Mouse (Mus musculus) lung, adult 18-20 months (tissue): ENCODE measurements around the gene Clk1.
"Not testable (repeated sequence)": the region's sequence is repeated elsewhere in the genome, so short reads cannot be mapped to it uniquely, and the experiment has no call there.

ENCODE experiments used
- DNase-seq, 2 experiments: peaks; one replicate each; pipeline ENCODE4 v3.0.0; 2022; ENCODE audit warnings: mixed read lengths in 2 of 2

Gene Clk1

DNA sequence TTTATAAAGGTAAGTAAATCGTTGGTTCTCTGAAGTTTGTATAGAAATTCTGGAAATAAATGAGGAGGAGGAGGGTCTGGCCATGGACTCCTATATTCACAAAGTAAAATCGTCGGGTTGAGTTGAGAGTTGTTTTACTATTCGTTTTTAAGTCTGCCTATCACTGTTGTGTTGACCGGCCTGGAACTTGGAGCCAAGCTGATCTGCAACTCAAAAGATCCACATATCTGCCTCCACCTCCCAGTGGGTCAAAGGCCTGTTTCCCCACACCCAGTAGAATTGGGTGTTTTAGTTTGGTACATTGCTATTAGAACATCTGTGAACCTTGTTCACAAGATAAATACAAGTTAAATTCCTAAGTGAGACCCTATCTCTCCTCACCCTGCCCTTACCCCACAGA is 20.1 kb downstream of the Clk1 start:
- no peak for DNase-seq

DNA sequence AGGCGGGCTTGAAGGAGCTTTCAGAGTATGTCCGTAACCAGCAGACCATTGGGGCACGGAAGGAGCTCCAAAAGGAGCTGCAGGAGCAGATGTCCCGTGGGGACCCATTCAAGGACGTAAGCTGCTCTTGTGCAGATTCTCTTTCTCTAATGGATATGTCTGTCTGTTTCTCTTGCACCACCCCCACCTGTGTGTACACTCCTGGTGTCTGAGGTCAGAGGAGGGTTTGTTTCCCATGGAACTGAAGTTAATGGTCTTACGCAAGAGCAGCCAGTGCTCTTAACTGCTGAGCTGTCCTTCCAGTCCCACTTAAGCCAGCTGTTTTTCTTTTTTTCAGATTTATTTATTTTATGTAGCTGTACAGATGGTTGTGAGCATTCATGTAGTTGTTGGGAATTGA is 22.5 kb downstream of the Clk1 start:
- peak in 1 of 2 experiments; percentile 45 for DNase-seq

DNA sequence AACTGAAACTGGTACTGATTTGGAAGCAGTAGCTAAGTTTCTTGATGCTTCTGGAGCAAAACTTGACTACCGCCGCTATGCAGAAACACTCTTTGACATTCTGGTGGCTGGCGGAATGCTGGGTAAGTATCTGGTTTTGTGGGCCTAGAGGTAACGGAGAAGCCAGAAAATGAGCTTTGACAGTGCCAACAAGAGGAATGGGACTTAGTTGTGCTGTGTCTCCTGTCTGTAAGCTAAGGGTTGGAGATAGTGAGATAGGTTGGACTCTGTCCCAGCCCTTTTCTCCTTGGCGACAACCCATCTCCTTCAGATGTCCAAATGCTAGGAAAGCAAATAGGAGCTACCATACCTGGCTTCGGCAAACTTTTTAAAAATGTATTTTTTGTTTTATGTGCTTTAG is 26.1 kb downstream of the Clk1 start:
- no peak for DNase-seq

DNA sequence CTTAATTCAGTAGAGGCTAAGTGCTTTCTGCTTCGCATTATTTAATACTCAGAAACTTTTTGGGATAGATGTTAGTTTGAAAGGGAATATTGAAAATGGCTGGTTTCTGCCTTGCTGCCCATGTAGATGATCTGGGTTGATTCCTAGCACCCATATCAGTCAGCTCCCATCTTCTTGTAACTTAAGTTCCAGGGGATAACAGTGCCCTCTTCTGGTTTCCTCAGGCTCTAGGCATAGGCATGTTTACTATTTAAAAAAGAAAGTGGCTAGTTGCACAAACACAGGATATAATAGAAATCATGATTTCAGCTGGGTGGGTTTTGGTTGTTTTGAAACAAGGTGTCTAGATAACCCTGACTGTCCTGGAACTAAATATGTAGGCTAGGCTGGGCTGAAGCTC is 27.7 kb downstream of the Clk1 start:
- DNase-seq, result no peak

DNA sequence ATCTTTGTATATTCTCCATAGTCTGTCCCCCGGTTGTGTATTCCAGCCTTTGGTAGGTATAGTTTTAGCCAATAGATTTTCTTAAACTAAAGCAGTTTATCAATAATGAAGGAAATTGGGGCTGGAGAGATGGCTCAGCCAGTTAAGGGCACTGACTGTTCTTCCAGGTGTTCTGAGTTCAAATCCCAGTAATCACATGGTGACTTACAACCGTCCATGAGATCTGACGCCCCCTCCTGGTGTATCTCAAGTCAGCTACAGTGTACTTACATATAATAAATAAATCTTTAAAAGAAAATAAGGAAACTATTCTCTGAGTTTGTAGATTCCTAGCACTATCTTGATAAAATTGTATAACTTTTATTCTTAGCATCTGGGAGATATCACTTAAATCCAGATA is 28.5 kb downstream of the Clk1 start:
- DNase-seq, result no peak

DNA sequence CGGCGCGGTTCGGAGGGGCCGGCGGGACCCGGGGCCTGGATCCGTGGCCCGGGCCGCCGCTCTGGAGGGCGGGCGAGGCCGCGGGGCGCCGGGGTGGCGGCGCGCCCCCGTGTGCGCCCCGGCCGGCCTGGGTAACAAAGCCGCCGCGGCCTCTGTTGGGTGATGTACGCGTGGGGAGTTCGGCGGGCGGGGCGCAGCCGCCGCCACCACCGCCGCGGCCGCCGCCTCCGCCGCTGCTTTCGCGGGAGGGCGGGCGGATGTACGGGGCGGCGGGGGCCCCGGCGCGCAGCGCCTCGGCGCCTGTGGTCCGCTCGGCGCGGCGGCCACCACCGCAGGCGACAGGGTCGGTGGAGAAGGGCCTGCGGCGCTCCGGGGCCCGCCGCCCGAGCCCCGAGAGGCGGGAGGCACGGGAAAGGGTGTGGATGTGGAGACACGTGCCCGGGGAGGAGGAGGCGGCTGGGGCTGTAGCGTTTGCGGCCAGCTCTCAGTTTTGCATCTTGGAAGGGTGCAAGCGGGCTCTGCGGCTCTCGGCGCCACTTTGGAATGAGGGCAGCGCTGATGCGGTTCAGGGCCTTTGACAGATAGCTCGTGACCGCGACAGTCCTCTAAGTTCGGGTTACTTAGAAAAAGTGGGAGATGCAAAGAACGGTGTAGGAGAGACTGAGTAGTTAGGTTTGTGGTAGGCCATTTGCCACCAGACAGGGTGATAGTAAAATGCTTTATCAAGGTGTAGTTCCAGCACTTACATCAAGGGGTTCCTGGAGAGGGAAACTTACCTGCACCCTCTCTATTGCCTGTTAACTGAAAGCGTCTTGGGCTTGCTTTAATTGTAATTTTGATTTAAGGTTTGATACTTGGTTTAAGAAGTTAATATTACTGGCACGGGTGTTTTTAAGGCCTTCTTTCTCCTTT is 30.3 kb downstream of the Clk1 start:
- peak; percentile 54 to 56 for DNase-seq

DNA sequence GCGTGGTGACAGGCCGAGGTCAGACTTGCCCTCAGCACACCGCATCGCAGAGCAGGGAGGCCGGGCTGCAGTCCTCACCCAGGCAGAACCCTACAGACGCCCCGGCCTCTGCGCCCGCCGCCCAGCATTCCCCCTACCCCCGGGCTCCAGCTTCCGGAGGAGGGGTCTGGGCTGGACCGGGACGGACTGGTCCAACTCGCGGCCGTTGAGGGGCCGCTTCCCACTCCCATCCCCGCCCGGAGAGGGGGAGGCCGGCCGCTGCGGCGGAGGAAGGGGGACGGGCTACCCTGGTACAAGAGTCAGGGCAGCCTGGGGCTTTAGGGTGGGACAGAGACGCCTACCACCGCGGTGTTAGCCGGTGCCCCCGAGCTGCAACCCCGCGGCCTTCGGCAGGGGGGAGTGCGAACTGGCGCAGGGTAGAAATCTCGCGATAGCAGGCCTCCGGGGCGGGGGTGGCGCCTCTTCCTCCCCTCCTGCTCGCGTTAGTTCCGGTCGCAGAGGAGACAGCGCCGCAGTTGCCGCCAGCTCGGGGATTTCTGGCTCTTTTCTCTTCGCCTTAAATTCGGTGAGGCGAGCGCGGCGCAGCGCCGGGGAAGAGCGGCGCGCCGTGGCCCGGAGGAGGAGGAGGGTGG is 31.1 kb downstream of the Clk1 start, which contains the start of gene Bzw1:
Gene Bzw1 (plus strand): TSS at position 247 of the 632 bp plus-strand sequence.
- peak; percentile 93 to 94 for DNase-seq

DNA sequence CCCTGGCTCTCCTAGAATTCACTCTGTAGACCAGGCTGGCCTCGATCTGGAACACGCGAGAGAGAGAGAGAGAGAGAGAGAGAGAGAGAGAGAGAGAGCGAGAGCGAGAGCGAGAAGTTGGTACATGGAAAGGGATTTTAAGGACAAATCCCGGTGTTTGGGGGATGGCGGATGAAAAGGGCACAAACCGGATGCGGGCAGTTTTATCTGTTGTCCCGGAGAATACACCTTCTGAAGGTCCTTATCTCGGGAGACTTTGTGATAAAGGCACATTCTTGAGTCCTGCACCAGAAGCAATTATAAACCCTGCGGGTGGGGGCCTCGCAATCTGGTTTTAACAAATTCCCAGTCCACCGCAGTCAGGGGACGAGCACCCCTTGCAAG is 31.6 kb downstream of the Clk1 start:
- no peak for DNase-seq

DNA sequence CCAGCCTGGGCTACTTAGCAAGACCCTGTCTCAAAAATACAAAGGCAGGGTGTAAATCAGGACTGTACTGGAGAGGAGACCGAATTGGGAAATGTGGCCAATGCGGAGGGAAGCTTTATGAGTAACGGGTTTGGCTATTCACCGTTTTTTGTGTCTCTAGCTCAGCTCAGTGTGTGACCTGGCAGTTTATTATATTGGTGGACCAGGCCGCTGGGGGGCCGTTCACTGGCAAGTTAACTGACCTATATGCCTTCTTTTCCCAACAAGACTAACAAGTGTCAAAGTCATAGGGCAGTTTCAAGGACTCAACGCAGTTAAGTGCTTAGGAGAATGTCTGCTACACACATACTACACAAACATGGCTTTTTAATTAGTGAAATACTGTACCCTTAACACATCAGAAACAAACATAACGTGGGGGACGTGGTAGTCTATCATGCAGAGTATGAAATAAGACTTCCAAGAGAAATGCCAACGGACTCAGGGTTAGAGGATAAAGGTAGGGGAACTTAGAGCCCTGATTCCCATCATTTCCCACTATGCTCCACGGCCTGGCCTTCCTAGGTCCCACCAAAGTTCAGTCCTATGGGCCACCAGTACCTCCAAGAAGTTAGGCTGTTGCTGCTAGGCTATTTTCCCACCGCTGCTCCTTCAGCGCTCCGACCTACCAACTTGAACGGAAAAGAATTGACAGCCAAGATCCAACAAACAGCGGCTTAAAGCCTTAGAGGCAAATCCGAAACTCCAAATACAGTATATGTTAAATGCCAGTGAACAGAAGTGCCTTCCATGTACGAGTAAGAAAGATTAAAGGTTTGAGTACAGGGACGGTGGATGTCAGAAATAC is 32.2 kb downstream of the Clk1 start:
- DNase-seq, result no peak

DNA sequence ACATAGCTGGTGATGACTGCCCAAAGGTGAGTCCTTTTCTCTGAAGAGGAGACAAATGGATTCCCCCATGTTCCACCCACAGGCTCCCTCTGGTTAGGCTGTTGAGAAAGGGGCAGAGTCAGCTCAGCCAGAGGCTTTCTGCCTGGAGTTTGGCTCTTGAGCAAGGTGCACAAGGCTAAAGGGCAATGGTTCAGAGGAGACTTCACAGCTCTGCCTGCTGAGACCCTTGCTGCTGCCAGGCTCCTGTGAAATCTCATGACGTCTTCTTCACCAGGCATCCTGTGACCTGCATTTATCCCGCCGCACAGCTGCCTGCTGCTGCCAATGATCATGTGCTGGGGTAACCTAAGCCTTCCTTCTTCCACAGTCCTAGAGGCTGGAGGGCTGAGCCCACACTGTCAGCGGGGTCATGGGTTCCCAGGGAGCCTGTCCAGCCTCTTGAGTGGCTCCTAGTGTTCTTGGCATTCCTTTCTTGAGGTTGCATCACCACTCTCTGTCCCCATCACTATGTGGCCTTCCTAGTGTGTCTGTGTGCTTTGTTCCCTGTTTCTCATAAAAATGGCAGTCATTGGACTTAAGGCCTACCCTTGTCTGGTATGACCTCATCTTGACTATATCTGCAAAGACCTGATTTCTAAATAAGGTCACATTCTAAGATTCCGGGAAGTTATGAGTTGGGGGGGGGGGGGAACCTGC is 41.1 kb downstream of the Clk1 start:
- peak in 1 of 2 experiments; percentile 7 for DNase-seq

DNA sequence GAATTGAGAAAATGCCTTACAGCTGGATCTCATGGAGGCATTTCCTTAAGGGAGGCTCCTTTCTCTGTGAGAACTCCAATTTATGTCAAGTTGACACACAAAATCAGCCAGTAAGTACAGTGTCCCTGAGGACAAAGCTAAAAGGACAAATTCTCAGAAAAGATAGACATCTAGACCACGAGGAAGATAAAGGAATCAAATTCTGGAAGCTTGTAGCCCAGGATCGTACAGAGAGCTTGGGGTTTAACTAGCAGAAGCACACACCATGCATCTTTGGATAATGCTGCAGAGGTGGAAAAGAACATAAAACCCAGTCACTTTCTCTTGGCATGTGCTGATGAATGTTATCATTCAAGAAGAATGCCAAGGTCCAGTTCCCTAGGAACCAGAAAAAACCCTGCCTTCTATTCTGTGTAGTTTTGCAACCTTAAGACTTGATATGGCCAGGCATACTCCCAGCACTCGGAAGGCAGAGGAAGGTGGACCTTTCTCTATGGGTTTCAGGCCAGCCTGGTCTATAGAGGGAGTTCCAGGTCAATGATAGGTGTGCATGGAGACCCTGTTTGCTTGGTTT is 48.2 kb downstream of the Clk1 start:
- no peak for DNase-seq

DNA sequence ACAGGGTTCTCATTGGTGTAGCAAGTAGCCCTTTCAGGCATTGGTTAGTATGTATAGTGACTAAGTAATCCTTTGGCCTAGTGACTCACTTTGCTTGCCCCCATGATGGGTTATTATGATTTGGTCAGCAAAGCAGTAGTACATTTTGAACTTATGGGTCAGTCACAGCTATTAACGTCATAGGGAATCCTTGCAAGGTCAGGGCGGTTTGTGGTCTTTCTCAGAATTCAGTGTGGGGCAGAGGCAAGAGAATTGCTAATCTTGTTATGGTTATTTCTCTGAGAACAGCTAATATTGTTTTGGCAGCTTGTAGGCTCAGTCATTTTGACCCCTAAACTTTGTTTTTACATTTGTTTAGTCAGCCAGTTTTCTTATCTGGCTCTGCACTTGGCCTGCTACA is 49.6 kb downstream of the Clk1 start:
- DNase-seq, result not testable (repeated sequence)

DNA sequence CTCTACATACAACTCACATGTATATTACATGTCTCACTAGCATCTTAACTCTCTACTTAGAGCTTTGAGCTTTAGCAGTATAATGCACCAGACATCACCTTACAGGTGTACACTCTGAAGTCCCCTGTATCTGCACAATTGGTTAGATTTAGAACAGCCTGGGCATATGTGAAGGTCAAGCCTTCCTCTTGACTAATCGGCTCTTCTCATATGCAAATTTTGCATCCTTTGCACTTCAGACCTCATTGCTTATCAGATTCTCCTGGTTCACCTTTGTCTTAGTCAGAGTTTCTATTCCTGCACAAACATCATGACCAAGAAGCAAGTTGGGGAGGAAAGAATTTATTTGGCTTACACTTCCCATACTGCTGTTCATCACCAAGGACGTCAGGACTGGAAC is 54.1 kb downstream of the Clk1 start:
- no peak for DNase-seq

DNA sequence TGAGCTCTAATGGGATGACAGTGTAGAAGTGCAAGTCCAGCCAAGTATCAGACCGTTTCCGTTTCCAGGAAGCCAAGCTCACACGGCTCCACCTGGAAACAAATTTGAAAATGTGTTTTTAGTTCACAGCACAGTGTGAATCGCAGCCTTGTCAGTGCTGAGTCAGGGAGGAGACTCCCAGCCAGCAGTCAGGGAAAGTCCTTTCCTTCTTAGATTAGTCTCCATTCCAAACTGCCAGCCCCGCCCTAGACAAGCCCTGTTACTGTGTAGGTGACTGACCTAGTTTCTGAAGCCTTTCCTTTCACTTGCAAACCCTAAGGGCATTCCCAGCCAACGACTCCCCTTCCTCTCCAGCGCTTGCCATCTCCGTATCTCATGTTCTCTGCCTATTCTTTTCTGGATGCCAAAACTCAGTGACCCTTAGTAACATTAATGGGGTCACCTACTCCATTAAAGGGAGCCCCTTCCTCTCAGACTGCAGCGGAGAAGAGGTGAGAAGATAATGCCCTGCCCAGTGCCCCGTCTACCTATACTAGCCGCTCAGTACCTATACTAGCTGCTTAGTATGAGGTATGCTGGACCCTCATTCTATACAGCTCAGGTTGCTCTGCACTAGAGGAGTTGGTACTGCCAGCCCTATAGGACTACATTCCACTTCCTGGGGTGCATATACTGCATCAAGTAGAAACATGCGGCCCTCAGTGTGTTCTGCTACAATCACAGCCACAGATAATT is 57.0 kb downstream of the Clk1 start:
- DNase-seq, result no peak

DNA sequence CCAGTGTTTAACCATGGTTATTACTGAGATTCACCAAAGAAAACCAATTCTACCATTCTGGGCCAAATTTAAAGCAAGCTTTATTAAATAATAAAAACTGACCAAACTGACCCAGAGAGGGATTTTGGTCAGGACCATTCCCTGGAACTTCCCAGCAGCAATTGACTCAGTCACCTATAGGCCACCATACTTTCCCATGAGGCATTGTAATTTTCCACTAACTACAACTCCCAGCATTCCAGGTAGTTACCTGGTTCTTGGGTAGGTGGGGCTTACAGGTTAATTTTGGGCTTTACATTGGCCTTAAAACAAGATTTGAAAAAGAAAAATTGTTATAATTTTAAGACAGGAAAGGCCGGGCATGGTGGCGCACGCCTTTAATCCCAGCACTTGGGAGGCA is 58.0 kb downstream of the Clk1 start:
- DNase-seq, result no peak

DNA sequence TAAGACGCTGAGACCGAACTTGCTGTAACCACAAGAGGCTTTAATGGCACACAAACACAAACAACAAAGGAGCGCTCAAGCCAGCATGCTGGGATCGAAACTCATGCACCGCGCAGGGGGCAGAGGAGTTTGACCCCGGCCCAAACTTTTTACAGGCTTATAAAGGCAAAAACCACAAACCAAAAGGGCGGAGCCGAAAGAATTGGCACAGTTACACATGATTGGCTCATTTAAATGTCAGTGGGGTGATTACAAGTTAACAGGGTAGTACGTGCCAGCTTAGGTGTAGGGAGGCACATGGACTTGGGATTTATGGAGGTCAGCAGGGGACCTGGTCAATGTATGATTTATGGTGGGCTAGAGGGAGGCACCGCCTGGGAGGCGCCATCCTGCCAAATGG is 59.3 kb downstream of the Clk1 start:
- no peak for DNase-seq

DNA sequence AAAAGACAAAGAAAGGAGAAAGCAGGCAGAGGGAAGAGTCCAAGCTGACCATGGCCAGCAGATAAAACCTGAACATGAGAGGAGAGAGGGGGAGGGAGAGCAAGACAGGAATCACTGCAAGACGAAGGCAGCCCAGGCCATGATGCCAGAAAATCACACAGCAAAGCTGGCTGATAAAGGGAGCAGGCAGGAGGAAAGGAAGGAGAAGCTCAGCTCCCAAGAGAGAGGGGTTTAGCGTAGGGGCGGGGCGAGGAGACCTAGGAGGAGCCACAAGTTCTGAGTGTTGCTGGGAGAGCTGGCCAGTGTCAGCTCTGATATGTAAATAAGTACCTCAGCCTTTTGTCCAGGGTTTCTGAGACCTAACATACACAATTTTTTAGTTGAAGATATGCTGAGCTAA is 61.6 kb downstream of the Clk1 start:
- DNase-seq, result no peak
